Mouse (Mus musculus) activated CD4-positive, CD25-positive, alpha-beta regulatory T cell, adult 9 weeks (primary cell): ENCODE measurements around the gene Usp31. TPM values are rescaled to one million over a fixed set of nuclear protein-coding genes. Genes with fewer than 3 reads are reported as not detected.

Source experiments
- polyA plus RNA-seq: library from polyadenylated mRNA; unstranded; fragments of 100-300 nt; shearing (Covaris generic); gene quantifications from one replicate; pipeline ENCODE4 v1.2.1, GENCODE M21; 2017

Gene Usp31
- 1.1 TPM for polyA plus RNA-seq

GRCm38 (mm10) chr7:121707073-121707667 is at the start of gene Usp31:
Usp31 (minus strand) TSS chr7:121707253.

GRCm38 (mm10) chr7:121734171-121734831 is 27.2 kb upstream of the Usp31 start, which contains the start of gene Scnn1g:
Scnn1g (plus strand) TSS chr7:121734479.

Other genes starting within 250 kb of the Usp31 start
- 0.09 TPM for gene Scnn1g, start 27.2 kb upstream of the Usp31 start, polyA plus RNA-seq
- 0.55 TPM for gene Scnn1b, start 157.8 kb upstream of the Usp31 start, polyA plus RNA-seq